Mouse (Mus musculus) CH12.LX (cell line): ENCODE data around the gene Slc2a4.

ENCODE experiments used
- EP300 ChIP-seq: IDR thresholded peaks from 2 replicates; pipeline ENCODE4 v1.6.1; 2011; ENCODE audit warnings: low read length, improper control_type of control experiment
- MYC ChIP-seq: IDR thresholded peaks from 2 replicates; pipeline ENCODE4 v1.6.1; 2011; ENCODE audit warnings: low read depth, mild to moderate bottlenecking, improper control_type of control experiment, low read length
- NELFE ChIP-seq: IDR thresholded peaks from 2 replicates; pipeline ENCODE4 v1.6.1; 2011; ENCODE audit warnings: low read depth, low read length, improper control_type of control experiment
- POLR2A ChIP-seq: IDR thresholded peaks from 2 replicates; pipeline ENCODE4 v1.6.1; 2011; ENCODE audit warnings: low read depth, mild to moderate bottlenecking, improper control_type of control experiment, low read length
- POLR2AphosphoS2 ChIP-seq: IDR thresholded peaks from 2 replicates; pipeline ENCODE4 v1.6.1; 2011; ENCODE audit warnings: low read depth, low read length, improper control_type of control experiment
- TBP ChIP-seq: conservative IDR thresholded peaks from 2 replicates; pipeline ENCODE4 v1.6.1; 2011; ENCODE audit warnings: low read depth, low read length, improper control_type of control experiment
- ZC3H11A ChIP-seq: IDR thresholded peaks from 2 replicates; pipeline ENCODE4 v1.6.1; 2012; ENCODE audit warnings: low read depth, mild to moderate bottlenecking, inconsistent platforms, low read length, improper control_type of control experiment

- TF ChIP-seq POLR2A (no peak), EP300 (no peak), POLR2AphosphoS2 (no peak), TBP (no peak), ZC3H11A (no peak), NELFE (no peak), MYC (no peak)
Observed at GRCm38 (mm10) chr11:69931769-69932168, 16.2 kb downstream of the Slc2a4 start.
